Mouse (Mus musculus): ENCODE measurements around the gene Ildr2.
A peak's percentile ranks its signal among the peaks of the same experiment; 100 is the strongest.

Gene Ildr2

GRCm38 (mm10) chr1:166253898-166254894, at the start of gene Ildr2:
Gene Ildr2, plus strand, starts transcription at chr1:166254139.
- peak; percentile 30 for DNase-seq

- DNase-seq = no peak
Observed at GRCm38 (mm10) chr1:166204171-166204570, 49.8 kb upstream of the Ildr2 start.

GRCm38 (mm10) chr1:166205159-166205558, 48.8 kb upstream of the Ildr2 start:
- DNase-seq = no peak

- no peak for DNase-seq
Observed at GRCm38 (mm10) chr1:166209371-166209770, 44.6 kb upstream of the Ildr2 start.

- DNase-seq = no peak
Observed at GRCm38 (mm10) chr1:166214181-166214580, 39.8 kb upstream of the Ildr2 start.

- no peak for DNase-seq
Observed at GRCm38 (mm10) chr1:166238315-166238969, 15.5 kb upstream of the Ildr2 start, which contains the start of gene Mael. Gene Mael, minus strand, starts transcription at chr1:166238747.

- DNase-seq = no peak
Observed at GRCm38 (mm10) chr1:166244285-166244684, 9.7 kb upstream of the Ildr2 start.

GRCm38 (mm10) chr1:166255091-166255490, 1.2 kb downstream of the Ildr2 start:
- no peak for DNase-seq

- no peak for DNase-seq
Observed at GRCm38 (mm10) chr1:166255651-166256050, 1.7 kb downstream of the Ildr2 start.

- no peak for DNase-seq
Observed at GRCm38 (mm10) chr1:166256302-166256701, 2.4 kb downstream of the Ildr2 start.

GRCm38 (mm10) chr1:166256898-166257297, 3.0 kb downstream of the Ildr2 start:
- DNase-seq = no peak

- no peak for DNase-seq
Observed at GRCm38 (mm10) chr1:166259526-166259925, 5.6 kb downstream of the Ildr2 start.

GRCm38 (mm10) chr1:166266001-166266705, 12.2 kb downstream of the Ildr2 start:
- DNase-seq = no peak

- DNase-seq = no peak
Observed at GRCm38 (mm10) chr1:166266918-166267317, 13.0 kb downstream of the Ildr2 start.

- DNase-seq = no peak
Observed at GRCm38 (mm10) chr1:166268218-166268617, 14.3 kb downstream of the Ildr2 start.

GRCm38 (mm10) chr1:166278786-166279185, 24.8 kb downstream of the Ildr2 start:
- no peak for DNase-seq

- no peak for DNase-seq
Observed at GRCm38 (mm10) chr1:166279580-166280206, 25.8 kb downstream of the Ildr2 start.

- DNase-seq = peak; percentile 16
Observed at GRCm38 (mm10) chr1:166280566-166280965, 26.6 kb downstream of the Ildr2 start.

GRCm38 (mm10) chr1:166281287-166281686, 27.3 kb downstream of the Ildr2 start:
- no peak for DNase-seq

- DNase-seq = no peak
Observed at GRCm38 (mm10) chr1:166281836-166282235, 27.9 kb downstream of the Ildr2 start.

- peak; percentile 12 for DNase-seq
Observed at GRCm38 (mm10) chr1:166282597-166283210, 28.8 kb downstream of the Ildr2 start.

- DNase-seq = no peak
Observed at GRCm38 (mm10) chr1:166283451-166283850, 29.5 kb downstream of the Ildr2 start.
